Mouse (Mus musculus) E14TG2a.4 (cell line): ENCODE measurements at regions not wholly inside any gene's neighbourhood (a gene's known extent, or its start where the extent isn't known, plus 50 kb on each side); places are given as distances from the start of the nearest gene placed in this dataset.
A peak's percentile ranks its signal among the peaks of the same experiment; 100 is the strongest.

Experiments used
- CTCF ChIP-seq: conservative IDR thresholded peaks from 2 replicates; pipeline ENCODE4 v1.5.1; 2014; ENCODE audit warnings: low read length
- NANOG ChIP-seq: IDR thresholded peaks from 2 replicates; pipeline ENCODE4 v1.6.1; 2014; ENCODE audit warnings: borderline replicate concordance, low read length, mixed read lengths

DNA sequence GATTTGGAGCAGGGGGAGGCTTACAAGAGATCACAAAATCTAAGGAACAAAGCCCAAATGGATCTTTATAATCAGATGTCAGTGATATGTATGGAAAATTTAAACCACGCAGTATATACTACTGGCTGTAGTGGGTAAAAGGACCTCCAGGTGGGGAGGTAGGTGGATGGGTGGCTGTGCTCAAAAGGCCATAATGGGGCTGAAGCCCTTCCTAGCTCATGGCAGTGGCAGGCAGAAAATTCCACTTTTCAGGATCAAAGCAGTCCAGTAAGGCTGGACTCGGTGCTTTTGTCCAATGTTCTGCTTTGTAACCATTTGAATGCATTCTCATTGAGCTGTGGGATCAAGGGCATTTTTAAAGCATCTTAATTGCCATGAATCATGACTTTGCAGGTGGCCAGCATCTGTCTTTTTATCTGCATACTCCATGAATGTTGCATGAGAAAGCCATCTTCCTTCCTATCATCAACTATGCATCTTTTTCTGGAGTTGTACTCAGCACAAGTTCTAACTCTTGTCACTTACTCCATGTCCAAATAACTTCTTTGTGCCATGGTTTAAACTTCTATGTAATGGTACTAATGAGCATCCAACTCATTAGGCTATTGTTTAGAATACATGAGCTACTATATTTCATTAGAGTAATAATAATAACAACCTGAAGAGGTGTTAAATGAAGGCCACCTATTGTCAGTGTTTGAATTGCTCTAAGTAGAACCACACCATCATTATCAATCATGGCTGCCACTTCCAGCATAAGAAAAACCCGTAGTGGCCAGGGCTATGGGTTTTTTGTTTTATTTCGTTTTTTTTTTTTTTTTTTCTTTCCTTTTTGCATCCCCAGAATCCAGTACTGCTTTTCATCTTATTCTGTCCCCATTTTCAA, 424.5 kb downstream of the Gm37988 start:
- TF ChIP-seq CTCF (no peak), NANOG (peak; percentile 76; the same call in 1 of the 2 replicates)
